9 mouse cellular contexts compared by ENCODE assay signal in genomic region chr2:92484256-92485025, GRCm38 (mm10). TPM values are rescaled to one million over a fixed set of nuclear protein-coding genes. Genes with fewer than 3 reads are reported as not detected.
DNase-seq lines count a peak whose midpoint lies in the region; ATAC-seq lines count a peak whose summit lies in the region.
"Had no signal": no experiment of that assay in that cellular context is flagged by ENCODE, and none has a peak within 500 bp of the region (broad histone marks: within the 10 kb centered on the region; RNA-seq: fewer than 3 reads in every experiment).

No protein-coding gene starts in this region.

- peaks cover 8% of the 10 kb centered on the region; the same call in 1 of the 2 replicates for H3K4me1 ChIP-seq in neural tube, embryonic 11.5 days (ENCODE audit: control insufficient read depth, insufficient read depth, low read length)
- H3K4me1 ChIP-seq in embryonic facial prominence, embryonic 11.5 days (ENCODE audit: control insufficient read depth, insufficient read depth, low read length) = no peaks in the 10 kb centered on the region
- 0 out of 2 replicates have a peak, but pooled peaks cover 9% of the 10 kb centered on the region for H3K4me1 ChIP-seq in intestine, embryonic 16.5 days (ENCODE audit: control insufficient read depth, insufficient read depth, low read length)
- H3K4me1 ChIP-seq in midbrain, embryonic 13.5 days (replicated peaks) = peaks cover 21% of the 10 kb centered on the region

- H3K27ac ChIP-seq in neural tube, embryonic 11.5 days (ENCODE audit: low read depth, low read length) = no peak overlapping the region
- no peak overlapping the region for H3K27ac ChIP-seq in embryonic facial prominence, embryonic 11.5 days (replicated peaks; ENCODE audit: low read depth, low read length)
- no peak overlapping the region for H3K27ac ChIP-seq in intestine, embryonic 16.5 days (ENCODE audit: low read length)
- no peak overlapping the region for H3K27ac ChIP-seq in midbrain, embryonic 13.5 days

- DNase-seq in neural tube, embryonic 11.5 days (ENCODE audit: low spot score) = no peak
- no peak for DNase-seq in neural tube, embryonic 10.5 days (ENCODE audit: extremely low spot score, low spot score)
- peak; percentile 14 for DNase-seq in embryonic facial prominence, embryonic 11.5 days (ENCODE audit: low spot score)
- DNase-seq in cerebellum, postnatal 14 days = no peak
- DNase-seq in cerebellum, postnatal 36 days = no peak
- DNase-seq in frontal cortex, postnatal 25 days (ENCODE audit: low spot score in 2 of 2) = no peak

- 35% methylated on average over 23 of the region's 23 CpGs for WGBS in neural tube, embryonic 11.5 days
- WGBS in embryonic facial prominence, embryonic 11.5 days = 33% methylated on average over 23 of the region's 23 CpGs
- 31% methylated on average over 23 of the region's 23 CpGs for WGBS in intestine, embryonic 16.5 days
- WGBS in midbrain, embryonic 13.5 days = 38% methylated on average over 23 of the region's 23 CpGs

- no peaks in the 10 kb centered on the region for H3K36me3 ChIP-seq in neural tube, embryonic 11.5 days (ENCODE audit: control insufficient read depth, insufficient read depth, low read length)
- H3K36me3 ChIP-seq in embryonic facial prominence, embryonic 11.5 days (replicated peaks; ENCODE audit: control insufficient read depth, insufficient read depth, low read depth, low read length) = no peaks in the 10 kb centered on the region
- no peaks in the 10 kb centered on the region for H3K36me3 ChIP-seq in intestine, embryonic 16.5 days (ENCODE audit: control insufficient read depth, insufficient read depth, low read length)
- H3K36me3 ChIP-seq in midbrain, embryonic 13.5 days = no peaks in the 10 kb centered on the region

- peak overlapping the region; percentile 29 for H3K4me2 ChIP-seq in neural tube, embryonic 11.5 days (ENCODE audit: low read depth)
- H3K4me2 ChIP-seq in embryonic facial prominence, embryonic 11.5 days (ENCODE audit: low read depth, low read length) = peak overlapping the region; percentile 16; the same call in 1 of the 2 replicates
- peak overlapping the region; percentile 52 for H3K4me2 ChIP-seq in intestine, embryonic 16.5 days (ENCODE audit: low read depth, low read length)
- H3K4me2 ChIP-seq in midbrain, embryonic 13.5 days (replicated peaks) = peak overlapping the region; percentile 27

- H3K9ac ChIP-seq in neural tube, embryonic 11.5 days (ENCODE audit: low read length) = no peak overlapping the region
- H3K9ac ChIP-seq in embryonic facial prominence, embryonic 11.5 days (replicated peaks; ENCODE audit: low read length) = no peak overlapping the region
- no peak overlapping the region for H3K9ac ChIP-seq in intestine, embryonic 16.5 days (ENCODE audit: low read depth, low read length)
- no peak overlapping the region for H3K9ac ChIP-seq in midbrain, embryonic 13.5 days (replicated peaks)

- H3K9me3 ChIP-seq in neural tube, embryonic 11.5 days (ENCODE audit: control insufficient read depth, low read length) = no peaks in the 10 kb centered on the region
- H3K9me3 ChIP-seq in embryonic facial prominence, embryonic 11.5 days (replicated peaks; ENCODE audit: control insufficient read depth, low read length) = no peaks in the 10 kb centered on the region
- no peaks in the 10 kb centered on the region for H3K9me3 ChIP-seq in intestine, embryonic 16.5 days (ENCODE audit: control insufficient read depth, low read length)
- no peaks in the 10 kb centered on the region for H3K9me3 ChIP-seq in midbrain, embryonic 13.5 days

- H3K4me3 ChIP-seq in neural tube, embryonic 11.5 days (ENCODE audit: low read depth, low read length) = peak overlapping the region; percentile 10; the same call in 1 of the 2 replicates
- H3K4me3 ChIP-seq in embryonic facial prominence, embryonic 11.5 days (ENCODE audit: low read depth, low read length) = no peak overlapping the region
- peak overlapping the region; percentile 28 for H3K4me3 ChIP-seq in intestine, embryonic 16.5 days (ENCODE audit: low read length)
- H3K4me3 ChIP-seq in midbrain, embryonic 13.5 days (replicated peaks) = peak overlapping the region; percentile 5; the same call in 1 of the 2 replicates
- H3K4me3 ChIP-seq: erythroblast, embryonic 14.5 days had no signal

- H3K27me3 ChIP-seq in neural tube, embryonic 11.5 days (ENCODE audit: control insufficient read depth, insufficient read depth, low read length) = peaks cover 18% of the 10 kb centered on the region
- peaks cover 21% of the 10 kb centered on the region for H3K27me3 ChIP-seq in embryonic facial prominence, embryonic 11.5 days (ENCODE audit: control insufficient read depth, insufficient read depth, low read length)
- peaks cover 19% of the 10 kb centered on the region for H3K27me3 ChIP-seq in intestine, embryonic 16.5 days (replicated peaks; ENCODE audit: control insufficient read depth, insufficient read depth, low read length)
- H3K27me3 ChIP-seq in midbrain, embryonic 13.5 days = peaks cover 33% of the 10 kb centered on the region

- ATAC-seq in neural tube, embryonic 11.5 days (ENCODE audit: insufficient read depth, low FRiP score, low TSS enrichment) = no peak
- no peak for ATAC-seq in embryonic facial prominence, embryonic 11.5 days (replicated peaks; ENCODE audit: insufficient number of reproducible peaks, low FRiP score, low TSS enrichment, low read depth)
- ATAC-seq in intestine, embryonic 16.5 days = no peak
- no peak for ATAC-seq in midbrain, embryonic 13.5 days

RNA-seq across cellular contexts. Expression of gene Slc35c1, which starts 24.1 kb away (rescaled TPM):
- polyA plus RNA-seq in neural tube, embryonic 11.5 days (2014; fragmentation: Nextera tagmentation; extraction: Ambion mirVana) = 12.7 TPM in 2 replicates
- 6.1 and 8.5 TPM in 2 replicates for polyA plus RNA-seq in embryonic facial prominence, embryonic 11.5 days (2014; fragmentation: Nextera tagmentation; extraction: Ambion mirVana)
- 57.6 and 62.3 TPM in 2 replicates for polyA plus RNA-seq in intestine, embryonic 16.5 days (2015; fragmentation: Nextera tagmentation; extraction: Ambion mirVana)
- 8.9 and 10.6 TPM in 2 replicates for polyA plus RNA-seq in midbrain, embryonic 13.5 days (2015; fragmentation: Nextera tagmentation; extraction: Ambion mirVana)

RNA-seq across cellular contexts. Expression of gene Cry2, which starts 50.6 kb away (rescaled TPM):
- polyA plus RNA-seq in neural tube, embryonic 11.5 days (2014; fragmentation: Nextera tagmentation; extraction: Ambion mirVana) = 21.4 and 22.3 TPM in 2 replicates
- 12.6 and 13.7 TPM in 2 replicates for polyA plus RNA-seq in embryonic facial prominence, embryonic 11.5 days (2014; fragmentation: Nextera tagmentation; extraction: Ambion mirVana)
- polyA plus RNA-seq in intestine, embryonic 16.5 days (2015; fragmentation: Nextera tagmentation; extraction: Ambion mirVana) = 14.5 and 15.3 TPM in 2 replicates
- 35.8 and 36.2 TPM in 2 replicates for polyA plus RNA-seq in midbrain, embryonic 13.5 days (2015; fragmentation: Nextera tagmentation; extraction: Ambion mirVana)
